Mouse (Mus musculus) CH12F3 (cell line): ENCODE data around the gene Dnah2.

ENCODE experiments used
- in situ Hi-C: fragments of 300-500 bp; cut with MboI; formaldehyde crosslinking; loops from 2 replicates; pipeline ENCODE4 v1.14.3; 2020; ENCODE audit warnings: low sequenced_read_pairs

Dnah2 gene

GRCm38 (mm10) chr11:69421131-69421977, 127.6 kb downstream of the Dnah2 start:
- in situ Hi-C loops, result no loop called here

- in situ Hi-C loops, result no loop called here
Observed at GRCm38 (mm10) chr11:69420554-69421000, 128.3 kb downstream of the Dnah2 start.

- in situ Hi-C loops, result no loop called here
Observed at GRCm38 (mm10) chr11:69419813-69420553, 128.9 kb downstream of the Dnah2 start.

GRCm38 (mm10) chr11:69419443-69419812, 129.5 kb downstream of the Dnah2 start:
- in situ Hi-C loops, result no loop called here

GRCm38 (mm10) chr11:69418481-69419442, 130.1 kb downstream of the Dnah2 start:
- in situ Hi-C loops, result no loop called here

- in situ Hi-C loops, result no loop called here
Observed at GRCm38 (mm10) chr11:69417449-69418384, 131.2 kb downstream of the Dnah2 start.

GRCm38 (mm10) chr11:69416921-69417448, 131.9 kb downstream of the Dnah2 start:
- in situ Hi-C loops, result no loop called here

GRCm38 (mm10) chr11:69416509-69416908, 132.4 kb downstream of the Dnah2 start:
- in situ Hi-C loops, result no loop called here

GRCm38 (mm10) chr11:69415668-69416451, 133.1 kb downstream of the Dnah2 start:
- in situ Hi-C loops, result no loop called here

GRCm38 (mm10) chr11:69415327-69415667, 133.6 kb downstream of the Dnah2 start:
- in situ Hi-C loops, result no loop called here

- in situ Hi-C loops, result no loop called here
Observed at GRCm38 (mm10) chr11:69414421-69415326, 134.2 kb downstream of the Dnah2 start.

GRCm38 (mm10) chr11:69413221-69414181, 135.4 kb downstream of the Dnah2 start, which contains the start of gene Kdm6b:
TSS of gene Kdm6b (minus strand) at chr11:69413675.
- in situ Hi-C loops, result no loop called here

- in situ Hi-C loops, result no loop called here
Observed at GRCm38 (mm10) chr11:69412548-69412947, 136.4 kb downstream of the Dnah2 start.

GRCm38 (mm10) chr11:69411538-69412203, 137.2 kb downstream of the Dnah2 start:
- in situ Hi-C loops, result no loop called here

GRCm38 (mm10) chr11:69411073-69411535, 137.8 kb downstream of the Dnah2 start:
- in situ Hi-C loops, result no loop called here
